In genomic region chr3:98417328-98417727, GRCm38 (mm10) we compare ENCODE assay signal across 8 mouse cellular contexts. TPM values are rescaled to one million over a fixed set of nuclear protein-coding genes. Genes with fewer than 3 reads are reported as not detected.
DNase-seq lines count a peak whose midpoint lies in the region; ATAC-seq and TF ChIP-seq lines count a peak whose summit lies in the region.

No protein-coding gene starts in this region.

- H3K27ac ChIP-seq in heart, embryonic 13.5 days (replicated peaks) = peak overlapping the region; percentile 93
- H3K27ac ChIP-seq in liver, embryonic 14.5 days = no peak overlapping the region

- H3K4me2 ChIP-seq in heart, embryonic 13.5 days = peak overlapping the region; percentile 45
- no peak overlapping the region for H3K4me2 ChIP-seq in liver, embryonic 14.5 days (ENCODE audit: low read depth)

- WGBS in heart, embryonic 13.5 days = 13% methylated on average over 4 of the region's 4 CpGs
- WGBS in liver, embryonic 14.5 days (ENCODE audit: insufficient replicate concordance) = 15% methylated on average over 4 of the region's 4 CpGs

- TF ChIP-seq EP300 in liver, embryonic 14.5 days (IDR thresholded peaks at IDR 0.05; ENCODE audit: low read depth) = no peak

- peak; percentile 78 for DNase-seq in urinary bladder, postnatal 14 days (ENCODE audit: low spot score)
- no peak for DNase-seq in urinary bladder, adult 2 months (ENCODE audit: low spot score)
- peak; percentile 97 to 98 for DNase-seq in kidney, postnatal 25 days
- no peak for DNase-seq in liver, embryonic 14.5 days (ENCODE audit: low read depth in 3 of 3, low spot score in 3 of 3)
- DNase-seq in ovary, postnatal 14 days (ENCODE audit: low spot score) = peak; percentile 50
- no peak for DNase-seq in embryo, embryonic 10.5 days (ENCODE audit: low spot score)

- H3K36me3 ChIP-seq in heart, embryonic 13.5 days = no peaks in the 10 kb centered on the region
- no peaks in the 10 kb centered on the region for H3K36me3 ChIP-seq in liver, embryonic 14.5 days (replicated peaks; ENCODE audit: control insufficient read depth, insufficient read depth, low read depth)

- no peaks in the 10 kb centered on the region for H3K9me3 ChIP-seq in heart, embryonic 13.5 days
- H3K9me3 ChIP-seq in liver, embryonic 14.5 days (ENCODE audit: control insufficient read depth, low read length) = no peaks in the 10 kb centered on the region

- peak; percentile 88 for ATAC-seq in common myeloid progenitor, adult 5-6 weeks (replicated peaks; ENCODE audit: low read depth, poor library complexity, severe bottlenecking)
- ATAC-seq in heart, embryonic 13.5 days (ENCODE audit: extremely low read depth, insufficient number of reproducible peaks, low FRiP score, low TSS enrichment) = peak; percentile 69; the same call in 1 of the 2 replicates
- ATAC-seq in liver, embryonic 14.5 days (ENCODE audit: insufficient read depth) = 0 out of 2 replicates have a peak, but pooled peaks have one; percentile 31

- peaks cover 76% of the 10 kb centered on the region for H3K4me1 ChIP-seq in heart, embryonic 13.5 days
- peaks cover 0 to 25% of the 10 kb centered on the region in 2 experiments; a peak in 2 of 4 replicates for H3K4me1 ChIP-seq in liver, embryonic 14.5 days (replicated peaks; ENCODE audit: control insufficient read depth in 2 of 2, insufficient read depth in 2 of 2, low read length in 1 of 2)

- H3K9ac ChIP-seq in heart, embryonic 13.5 days = peak overlapping the region; percentile 55
- H3K9ac ChIP-seq in liver, embryonic 14.5 days (replicated peaks) = no peak overlapping the region

- no peak for TF ChIP-seq CTCF in liver, embryonic 14.5 days (IDR thresholded peaks at IDR 0.05; ENCODE audit: low read depth)

- no peaks in the 10 kb centered on the region for H3K27me3 ChIP-seq in heart, embryonic 13.5 days (replicated peaks)
- H3K27me3 ChIP-seq in liver, embryonic 14.5 days (ENCODE audit: control insufficient read depth, insufficient read depth, low read length) = no peaks in the 10 kb centered on the region

- H3K4me3 ChIP-seq in heart, embryonic 13.5 days = no peak overlapping the region
- H3K4me3 ChIP-seq in liver, embryonic 14.5 days (ENCODE audit: insufficient read depth in 1 of 2, low read depth in 2 of 2, low read length in 2 of 2) = no peak overlapping the region

RNA-seq across cellular contexts. Expression of gene Zfp697, which starts 35.1 kb away (rescaled TPM):
- polyA plus RNA-seq in urinary bladder, adult 2 months (2012; rRNA removed) = 1.9 TPM in 2 replicates
- total RNA-seq in common myeloid progenitor, adult 5-6 weeks (2017) = 0.59 and 1.2 TPM in 2 replicates
- polyA plus RNA-seq in heart, embryonic 13.5 days (2015; fragmentation: Nextera tagmentation; extraction: Ambion mirVana) = 7.3 and 8.3 TPM in 2 replicates
- 1.4 and 1.7 TPM in 2 replicates for polyA plus RNA-seq in liver, embryonic 14.5 days (2012; rRNA removed)
- polyA plus RNA-seq in liver, embryonic 14.5 days (2014; fragmentation: Nextera tagmentation; extraction: Ambion mirVana) = 1.6 and 2.4 TPM in 2 replicates

RNA-seq across cellular contexts. Expression of gene Gm4450, which starts 39.6 kb away (rescaled TPM):
- polyA plus RNA-seq in urinary bladder, adult 2 months (2012; rRNA removed) = not detected in 2 replicates
- not detected in 2 replicates for total RNA-seq in common myeloid progenitor, adult 5-6 weeks (2017)
- not detected in 2 replicates for polyA plus RNA-seq in heart, embryonic 13.5 days (2015; fragmentation: Nextera tagmentation; extraction: Ambion mirVana)
- not detected in 2 replicates for polyA plus RNA-seq in liver, embryonic 14.5 days (2012; rRNA removed)
- not detected in 2 replicates for polyA plus RNA-seq in liver, embryonic 14.5 days (2014; fragmentation: Nextera tagmentation; extraction: Ambion mirVana)

Comparison
In these comparisons a context has a peak if more than half of its experiments do, and no peak if none do; other contexts are left out.
1. DNase-seq: peak in urinary bladder, postnatal 14 days (single experiment), kidney, postnatal 25 days (2 of 2) and ovary, postnatal 14 days (single experiment); none in urinary bladder, adult 2 months (single experiment), liver, embryonic 14.5 days (0 of 3) and embryo, embryonic 10.5 days (single experiment).
2. ATAC-seq: peak in every context shown above with its lines; median percentile 88 in common myeloid progenitor, adult 5-6 weeks; 69 in heart, embryonic 13.5 days; 31 in liver, embryonic 14.5 days.